Mouse (Mus musculus) embryo, embryonic 11.5 days (tissue): ENCODE measurements at regions not wholly inside any gene's neighbourhood (a gene's known extent, or its start where the extent isn't known, plus 50 kb on each side); places are given as distances from the start of the nearest gene placed in this dataset.

ENCODE experiments used
- DNase-seq: peaks from one replicate; pipeline ENCODE4 v3.0.0-alpha.2; 2012; ENCODE audit warnings: low read depth, low spot score

- DNase-seq = no peak
These were observed 152.3 kb downstream of the Atp23 start for GRCm38 (mm10) chr10:126748696-126749466.

- DNase-seq = no peak
These were observed 166.5 kb downstream of the Atp23 start for GRCm38 (mm10) chr10:126734661-126735060.

- no peak for DNase-seq
These were observed 173.3 kb downstream of the Atp23 start for GRCm38 (mm10) chr10:126727840-126728239.

- no peak for DNase-seq
These were observed 183.2 kb downstream of the Atp23 start for GRCm38 (mm10) chr10:126717961-126718360.

- no peak for DNase-seq
These were observed 189.4 kb downstream of the Atp23 start for GRCm38 (mm10) chr10:126711758-126712157.

GRCm38 (mm10) chr10:126709219-126709917 is 191.8 kb downstream of the Atp23 start:
- DNase-seq = no peak

- DNase-seq = no peak
These were observed 192.4 kb downstream of the Atp23 start for GRCm38 (mm10) chr10:126708730-126709129.

- no peak for DNase-seq
These were observed 192.9 kb downstream of the Atp23 start for GRCm38 (mm10) chr10:126708215-126708614.

- no peak for DNase-seq
These were observed 204.1 kb downstream of the Atp23 start for GRCm38 (mm10) chr10:126697086-126697485.

GRCm38 (mm10) chr10:126690914-126691673 is 210.1 kb downstream of the Atp23 start:
- no peak for DNase-seq

- no peak for DNase-seq
These were observed 220.6 kb downstream of the Atp23 start for GRCm38 (mm10) chr10:126680275-126681184.

- no peak for DNase-seq
These were observed 221.7 kb downstream of the Atp23 start for GRCm38 (mm10) chr10:126679224-126680120.

GRCm38 (mm10) chr10:126673437-126673836 is 227.7 kb downstream of the Atp23 start:
- DNase-seq = no peak

GRCm38 (mm10) chr10:126664408-126665083 is 236.6 kb downstream of the Atp23 start:
- DNase-seq = no peak

GRCm38 (mm10) chr10:126663461-126664013 is 237.6 kb downstream of the Atp23 start:
- DNase-seq = no peak

GRCm38 (mm10) chr10:126662765-126663164 is 238.4 kb downstream of the Atp23 start:
- DNase-seq = no peak

- DNase-seq = no peak
These were observed 240.0 kb downstream of the Atp23 start for GRCm38 (mm10) chr10:126661095-126661615.

GRCm38 (mm10) chr10:126660024-126660423 is 241.1 kb downstream of the Atp23 start:
- no peak for DNase-seq

GRCm38 (mm10) chr10:126652693-126653092 is 248.5 kb downstream of the Atp23 start:
- no peak for DNase-seq
